Mouse (Mus musculus) embryonic facial prominence, embryonic 15.5 days (tissue): ENCODE results near the gene 1190007I07Rik. TPM values are rescaled to one million over a fixed set of nuclear protein-coding genes. Genes with fewer than 3 reads are reported as not detected.
A peak's percentile ranks its signal among the peaks of the same experiment; 100 is the strongest.
"Not testable (repeated sequence)": the region's sequence is repeated elsewhere in the genome, so short reads cannot be mapped to it uniquely, and the experiment has no call there.

Experiments
- ATAC-seq: fragments of 200-750 bp; cut with Nextera tagmentation; 2 replicates; pipeline ENCODE4 v1.8.0; 2017; ENCODE audit warnings: low read depth, moderate TSS enrichment; ENCODE audit not compliant: insufficient number of reproducible peaks, low FRiP score, low TSS enrichment
- H3K27ac ChIP-seq: fragments of 300-500 bp; sonication (generic); replicated peaks from 2 replicates; pipeline ENCODE4 v1.5.1; 2015; ENCODE audit warnings: mild to moderate bottlenecking, inconsistent platforms
- H3K27me3 ChIP-seq: fragments of 300-500 bp; sonication (generic); 2 replicates; pipeline ENCODE4 v1.6.1; 2015; ENCODE audit warnings: inconsistent platforms
- H3K36me3 ChIP-seq: fragments of 300-500 bp; sonication (generic); 2 replicates; pipeline ENCODE4 v1.6.1; 2015; ENCODE audit warnings: mild to moderate bottlenecking, inconsistent platforms
- H3K4me1 ChIP-seq: fragments of 300-500 bp; sonication (generic); 2 replicates; pipeline ENCODE4 v1.6.1; 2015; ENCODE audit warnings: inconsistent platforms
- H3K4me2 ChIP-seq: fragments of 300-500 bp; sonication (generic); replicated peaks from 2 replicates; pipeline ENCODE4 v1.6.1; 2015; ENCODE audit warnings: mild to moderate bottlenecking, inconsistent platforms
- H3K4me3 ChIP-seq: fragments of 300-500 bp; sonication (generic); replicated peaks from 2 replicates; pipeline ENCODE4 v1.5.1; 2015; ENCODE audit warnings: mild to moderate bottlenecking, inconsistent platforms
- H3K9ac ChIP-seq: fragments of 300-500 bp; sonication (generic); 2 replicates; pipeline ENCODE4 v1.6.1; 2015; ENCODE audit warnings: inconsistent platforms
- H3K9me3 ChIP-seq: fragments of 300-500 bp; sonication (generic); replicated peaks from 2 replicates; pipeline ENCODE4 v1.6.1; 2016; ENCODE audit warnings: inconsistent platforms
- WGBS: fragments of 180-500 bp; shearing (Covaris S2); methylation state at CpG from one replicate; pipeline ENCODE4 v1.1.7; 2015; 5-methylcytosine and 5-hydroxymethylcytosine counted together
- polyA plus RNA-seq: library from polyadenylated mRNA; unstranded; fragments of >200 nt; fragmentation: Nextera tagmentation; extraction: Ambion mirVana; gene quantifications from 2 replicates; pipeline ENCODE4 v1.2.1, GENCODE M21; 2015

The 1190007I07Rik gene
- polyA plus RNA-seq, 1 experiment from 2014 or later, result 31.9 TPM

- 89% methylated on average over 17 of the region's 17 CpGs for WGBS
- no peak overlapping the region for H3K9ac ChIP-seq
- ATAC-seq, result no peak
- peaks cover 68% of the 10 kb centered on the region for H3K36me3 ChIP-seq
- no peak overlapping the region for H3K27ac ChIP-seq
- no peaks in the 10 kb centered on the region for H3K9me3 ChIP-seq
- H3K4me3 ChIP-seq, result no peak overlapping the region
- H3K27me3 ChIP-seq, result no peaks in the 10 kb centered on the region
- H3K4me2 ChIP-seq, result no peak overlapping the region
- H3K4me1 ChIP-seq, result no peaks in the 10 kb centered on the region
These were observed 24.3 kb upstream of the 1190007I07Rik start for GRCm38 (mm10) chr10:82647205-82647811.

GRCm38 (mm10) chr10:82646083-82646482, 23.1 kb upstream of the 1190007I07Rik start:
- H3K27me3 ChIP-seq, result no peaks in the 10 kb centered on the region
- peaks cover 69% of the 10 kb centered on the region for H3K36me3 ChIP-seq
- no peak overlapping the region for H3K4me2 ChIP-seq
- H3K9ac ChIP-seq, result no peak overlapping the region
- WGBS, result 92% methylated on average over 8 of the region's 8 CpGs
- no peak overlapping the region for H3K4me3 ChIP-seq
- ATAC-seq, result no peak
- H3K27ac ChIP-seq, result no peak overlapping the region
- H3K9me3 ChIP-seq, result no peaks in the 10 kb centered on the region
- H3K4me1 ChIP-seq, result no peaks in the 10 kb centered on the region

- Histone ChIP-seq H3K27me3 (no peaks in the 10 kb centered on the region), H3K36me3 (peaks cover 79% of the 10 kb centered on the region), H3K4me3 (no peak overlapping the region), H3K4me2 (no peak overlapping the region), H3K9me3 (no peaks in the 10 kb centered on the region), H3K27ac (no peak overlapping the region), H3K9ac (no peak overlapping the region), H3K4me1 (no peaks in the 10 kb centered on the region)
- 94% methylated on average over 9 of the region's 9 CpGs for WGBS
- no peak for ATAC-seq
These were observed 18.5 kb upstream of the 1190007I07Rik start for GRCm38 (mm10) chr10:82641481-82641880.

GRCm38 (mm10) chr10:82639032-82639698, 16.1 kb upstream of the 1190007I07Rik start:
- no peaks in the 10 kb centered on the region for H3K4me1 ChIP-seq
- H3K9ac ChIP-seq, result no peak overlapping the region
- 93% methylated on average over 8 of the region's 8 CpGs for WGBS
- H3K27me3 ChIP-seq, result no peaks in the 10 kb centered on the region
- H3K9me3 ChIP-seq, result no peaks in the 10 kb centered on the region
- no peak overlapping the region for H3K27ac ChIP-seq
- ATAC-seq, result no peak
- no peak overlapping the region for H3K4me3 ChIP-seq
- H3K4me2 ChIP-seq, result no peak overlapping the region
- peaks cover 63% of the 10 kb centered on the region for H3K36me3 ChIP-seq

- Histone ChIP-seq H3K4me1 (peaks cover 2% of the 10 kb centered on the region), H3K9me3 (no peaks in the 10 kb centered on the region), H3K27ac (no peak overlapping the region), H3K27me3 (no peaks in the 10 kb centered on the region), H3K9ac (no peak overlapping the region), H3K4me3 (no peak overlapping the region), H3K4me2 (no peak overlapping the region), H3K36me3 (peaks cover 55% of the 10 kb centered on the region)
- no peak for ATAC-seq
- WGBS, result 93% methylated on average over 3 of the region's 3 CpGs
These were observed 13.3 kb upstream of the 1190007I07Rik start for GRCm38 (mm10) chr10:82636321-82636720.

- Histone ChIP-seq H3K4me1 (peaks cover 13% of the 10 kb centered on the region), H3K27ac (no peak overlapping the region), H3K27me3 (no peaks in the 10 kb centered on the region), H3K4me2 (no peak overlapping the region), H3K36me3 (peaks cover 37% of the 10 kb centered on the region), H3K9ac (no peak overlapping the region), H3K9me3 (no peaks in the 10 kb centered on the region), H3K4me3 (no peak overlapping the region)
- ATAC-seq, result no peak
- WGBS, result 94% methylated on average over 7 of the region's 7 CpGs
These were observed 11.3 kb upstream of the 1190007I07Rik start for GRCm38 (mm10) chr10:82634348-82634747.

- H3K4me1 ChIP-seq, result peaks cover 13% of the 10 kb centered on the region
- no peak for ATAC-seq
- H3K9ac ChIP-seq, result no peak overlapping the region
- H3K27ac ChIP-seq, result no peak overlapping the region
- WGBS, result 97% methylated on average over 12 of the region's 12 CpGs
- no peak overlapping the region for H3K4me2 ChIP-seq
- peaks cover 30% of the 10 kb centered on the region for H3K36me3 ChIP-seq
- H3K9me3 ChIP-seq, result no peaks in the 10 kb centered on the region
- no peaks in the 10 kb centered on the region for H3K27me3 ChIP-seq
- H3K4me3 ChIP-seq, result no peak overlapping the region
These were observed 9.7 kb upstream of the 1190007I07Rik start for GRCm38 (mm10) chr10:82632496-82633280.

GRCm38 (mm10) chr10:82631133-82631532, 8.1 kb upstream of the 1190007I07Rik start:
- 75% methylated on average over 7 of the region's 7 CpGs for WGBS
- no peak overlapping the region for H3K27ac ChIP-seq
- peak overlapping the region; percentile 82 for H3K4me3 ChIP-seq
- H3K9ac ChIP-seq, result no peak overlapping the region
- ATAC-seq, result no peak
- no peaks in the 10 kb centered on the region for H3K9me3 ChIP-seq
- H3K27me3 ChIP-seq, result no peaks in the 10 kb centered on the region
- peaks cover 13% of the 10 kb centered on the region for H3K4me1 ChIP-seq
- H3K36me3 ChIP-seq, result peaks cover 17% of the 10 kb centered on the region; the same call in 1 of the 2 replicates
- H3K4me2 ChIP-seq, result peak overlapping the region; percentile 75; the same call in 1 of the 2 replicates

GRCm38 (mm10) chr10:82630497-82630896, 7.5 kb upstream of the 1190007I07Rik start:
- Histone ChIP-seq H3K4me1 (peaks cover 13% of the 10 kb centered on the region), H3K9me3 (no peaks in the 10 kb centered on the region), H3K27me3 (no peaks in the 10 kb centered on the region), H3K36me3 (peaks cover 17% of the 10 kb centered on the region; the same call in 1 of the 2 replicates), H3K4me3 (peak overlapping the region; percentile 82), H3K4me2 (peak overlapping the region; percentile 75), H3K27ac (peak overlapping the region; percentile 90; the same call in 1 of the 2 replicates), H3K9ac (peak overlapping the region; percentile 87)
- ATAC-seq, result no peak
- WGBS, result 17% methylated on average over 7 of the region's 7 CpGs

- Histone ChIP-seq H3K4me3 (peak within 1 kb of the TSS; percentile 82), H3K4me2 (peak within 1 kb of the TSS; percentile 84), H3K27ac (peak within 1 kb of the TSS; percentile 95), H3K36me3 (peaks cover 17% of the 10 kb centered on the region; the same call in 1 of the 2 replicates), H3K9ac (peak within 1 kb of the TSS; percentile 87), H3K4me1 (peaks cover 13% of the 10 kb centered on the region)
- ATAC-seq, result peak; percentile 98
- H3K27me3 ChIP-seq, H3K9me3 ChIP-seq: not testable (repeated sequence)
- WGBS, result under 1% methylated on average over 71 of the region's 78 CpGs
These were observed 6.7 kb upstream of the 1190007I07Rik start, which contains the start of gene Tdg for GRCm38 (mm10) chr10:82629586-82630255. Gene Tdg (plus strand): TSS chr10:82629828.
